In genomic region chr9:22084667-22085021, GRCm38 (mm10) we compare ENCODE assay signal across 8 mouse cellular contexts. TPM values are rescaled to one million over a fixed set of nuclear protein-coding genes. Genes with fewer than 3 reads are reported as not detected.
DNase-seq lines count a peak whose midpoint lies in the region; ATAC-seq and TF ChIP-seq lines count a peak whose summit lies in the region.

No protein-coding gene starts in this region.

- DNase-seq in heart, postnatal 36 days: no peak
- no peak for DNase-seq in MEL (ENCODE audit: low read depth, low spot score)
- no peak for DNase-seq in right cerebral cortex, postnatal 14 days
- no peak for DNase-seq in urinary bladder, postnatal 14 days (ENCODE audit: low spot score)
- DNase-seq in left cerebral cortex, adult 11 months (ENCODE audit: low spot score): no peak

- no peak for TF ChIP-seq POLR2A in MEL (IDR thresholded peaks at IDR 0.05; ENCODE audit: control insufficient read depth in 1 of 2, insufficient read depth in 1 of 2, low read depth in 1 of 2, low read length in 2 of 2, poor library complexity in 1 of 2)

- intact Hi-C loops in heart, postnatal 36 days (cut with DNase I): loop anchor here (2.0 to 10.0 kb wide), 3 partner anchors 14 to 140 kb away; partner anchors contain the start of genes Elof1, Gm49318, Zfp653 and Zfp809

- H3K9ac ChIP-seq in heart, embryonic 16.5 days (ENCODE audit: low read length): peak overlapping the region; percentile 86
- H3K9ac ChIP-seq in MEL (ENCODE audit: control insufficient read depth, low read depth, low read length, poor library complexity, severe bottlenecking): peak overlapping the region; percentile 71
- H3K9ac ChIP-seq in hindbrain, embryonic 12.5 days: peak overlapping the region; percentile 80
- H3K9ac ChIP-seq in midbrain, embryonic 12.5 days (replicated peaks): peak overlapping the region; percentile 70

- TF ChIP-seq EP300 in MEL (IDR thresholded peaks at IDR 0.05; ENCODE audit: low read depth in 1 of 2, low read length in 2 of 2): 0 out of 4 replicates have a peak, but pooled peaks of 1 of the 2 experiments have one; percentile 32

- peak overlapping the region; percentile 85 for H3K4me3 ChIP-seq in heart, embryonic 16.5 days (ENCODE audit: low read length)
- H3K4me3 ChIP-seq in MEL (ENCODE audit: control insufficient read depth in 1 of 2, insufficient read depth in 1 of 2, low read depth in 2 of 2, low read length in 2 of 2): peak overlapping the region; percentile 73 to 79
- H3K4me3 ChIP-seq in hindbrain, embryonic 12.5 days: peak overlapping the region; percentile 81
- H3K4me3 ChIP-seq in midbrain, embryonic 12.5 days: peak overlapping the region; percentile 73

- TF ChIP-seq CTCF in MEL (IDR thresholded peaks at IDR 0.05 in 2 of 3, conservative IDR thresholded peaks at IDR 0.05 in 1 of 3; ENCODE audit: control insufficient read depth in 1 of 3, insufficient read depth in 1 of 3, low read depth in 2 of 3, low read length in 3 of 3, poor library complexity in 1 of 3, severe bottlenecking in 1 of 3): no peak

- TF ChIP-seq RAD21 in MEL (IDR thresholded peaks at IDR 0.05; ENCODE audit: low read depth, low read length): no peak

- peaks cover 10% of the 10 kb centered on the region for H3K79me2 ChIP-seq in MEL (ENCODE audit: control insufficient read depth, insufficient read depth, low read length, poor library complexity)

- no peaks in the 10 kb centered on the region for H3K27me3 ChIP-seq in heart, embryonic 16.5 days (ENCODE audit: control insufficient read depth, insufficient read depth, low read length)
- no peaks in the 10 kb centered on the region for H3K27me3 ChIP-seq in MEL (ENCODE audit: control insufficient read depth in 1 of 2, insufficient read depth in 2 of 2, low read length in 2 of 2)
- no peaks in the 10 kb centered on the region for H3K27me3 ChIP-seq in hindbrain, embryonic 12.5 days
- H3K27me3 ChIP-seq in midbrain, embryonic 12.5 days: no peaks in the 10 kb centered on the region

- H3K9me3 ChIP-seq in heart, embryonic 16.5 days (replicated peaks; ENCODE audit: control insufficient read depth, low read length): no peaks in the 10 kb centered on the region
- no peaks in the 10 kb centered on the region for H3K9me3 ChIP-seq in MEL (replicated peaks; ENCODE audit: insufficient read depth, low read length)
- H3K9me3 ChIP-seq in hindbrain, embryonic 12.5 days (replicated peaks): no peaks in the 10 kb centered on the region
- H3K9me3 ChIP-seq in midbrain, embryonic 12.5 days: no peaks in the 10 kb centered on the region

- H3K4me2 ChIP-seq in heart, embryonic 16.5 days (ENCODE audit: low read depth, low read length): peak overlapping the region; percentile 83
- H3K4me2 ChIP-seq in hindbrain, embryonic 12.5 days (replicated peaks): peak overlapping the region; percentile 61
- peak overlapping the region; percentile 81 for H3K4me2 ChIP-seq in midbrain, embryonic 12.5 days (replicated peaks)

- H3K4me1 ChIP-seq in heart, embryonic 16.5 days (ENCODE audit: control insufficient read depth, insufficient read depth, low read length): peaks cover 7% of the 10 kb centered on the region
- peaks cover 6 to 11% of the 10 kb centered on the region in 2 experiments for H3K4me1 ChIP-seq in MEL (ENCODE audit: control insufficient read depth in 1 of 2, insufficient read depth in 2 of 2, low read length in 2 of 2)
- peaks cover 7% of the 10 kb centered on the region for H3K4me1 ChIP-seq in hindbrain, embryonic 12.5 days
- peaks cover 15% of the 10 kb centered on the region for H3K4me1 ChIP-seq in midbrain, embryonic 12.5 days

- WGBS in heart, embryonic 16.5 days: 27% methylated on average over 4 of the region's 4 CpGs
- 37% methylated on average over 4 of the region's 4 CpGs for WGBS in hindbrain, embryonic 12.5 days
- WGBS in midbrain, embryonic 12.5 days: 35% methylated on average over 4 of the region's 4 CpGs

- no peak for ATAC-seq in heart, embryonic 16.5 days (replicated peaks; ENCODE audit: extremely low read depth, insufficient read depth, low FRiP score)
- no peak for ATAC-seq in hindbrain, embryonic 12.5 days (ENCODE audit: low FRiP score)
- no peak for ATAC-seq in midbrain, embryonic 12.5 days (ENCODE audit: low FRiP score, low read depth)

- peaks cover 5% of the 10 kb centered on the region; the same call in 1 of the 2 replicates for H3K36me3 ChIP-seq in heart, embryonic 16.5 days (ENCODE audit: control insufficient read depth, insufficient read depth)
- H3K36me3 ChIP-seq in MEL (ENCODE audit: control insufficient read depth in 1 of 2, insufficient read depth in 2 of 2, low read length in 2 of 2): peaks cover 0 to 9% of the 10 kb centered on the region in 2 experiments; a peak in 3 of 4 replicates
- peaks cover 14% of the 10 kb centered on the region for H3K36me3 ChIP-seq in hindbrain, embryonic 12.5 days
- 0 out of 2 replicates have a peak, but pooled peaks cover 4% of the 10 kb centered on the region for H3K36me3 ChIP-seq in midbrain, embryonic 12.5 days

- peak overlapping the region; percentile 66 for H3K27ac ChIP-seq in heart, embryonic 16.5 days (ENCODE audit: low read length)
- no peak overlapping the region for H3K27ac ChIP-seq in MEL (ENCODE audit: control insufficient read depth, low read depth, low read length)
- H3K27ac ChIP-seq in hindbrain, embryonic 12.5 days: no peak overlapping the region
- no peak overlapping the region for H3K27ac ChIP-seq in midbrain, embryonic 12.5 days (replicated peaks)

TF ChIP-seq in MEL, 35 proteins besides CTCF, POLR2A, EP300 and RAD21 (continues in another document):
- TF ChIP-seq UBTF (IDR thresholded peaks at IDR 0.05; ENCODE audit: borderline replicate concordance, insufficient read depth, low read depth, low read length): no peak
- no peak for TF ChIP-seq MEF2A (IDR thresholded peaks at IDR 0.05; ENCODE audit: extremely low read depth, insufficient replicate concordance, low read depth, low read length, poor library complexity, severe bottlenecking)
- no peak for TF ChIP-seq CHD1 (IDR thresholded peaks at IDR 0.05; ENCODE audit: low read depth, low read length)
- TF ChIP-seq MYB (IDR thresholded peaks at IDR 0.05; ENCODE audit: low read depth, low read length): no peak
- TF ChIP-seq JUND (IDR thresholded peaks at IDR 0.05; ENCODE audit: low read depth, low read length): no peak
- no peak for TF ChIP-seq CHD2 (IDR thresholded peaks at IDR 0.05; ENCODE audit: low read length)
- 0 out of 2 replicates have a peak, but pooled peaks have one; percentile 4 for TF ChIP-seq ZNF384 (IDR thresholded peaks at IDR 0.05; ENCODE audit: low read depth, low read length)
- no peak for TF ChIP-seq HCFC1 (IDR thresholded peaks at IDR 0.05; ENCODE audit: low read depth, low read length)
- no peak for TF ChIP-seq MYC (IDR thresholded peaks at IDR 0.05; ENCODE audit: low read depth, low read length)
- no peak for TF ChIP-seq TBP (IDR thresholded peaks at IDR 0.05; ENCODE audit: low read depth, low read length)
- TF ChIP-seq TAL1 (IDR thresholded peaks at IDR 0.05; ENCODE audit: low read length): no peak
- TF ChIP-seq MAX (IDR thresholded peaks at IDR 0.05; ENCODE audit: low read length): no peak

RNA-seq across cellular contexts. Expression of gene Ecsit, which starts 0.6 kb away (rescaled TPM):
- polyA plus RNA-seq in heart, embryonic 16.5 days (2015; fragmentation: Nextera tagmentation; extraction: Ambion mirVana): 68.8 and 73.1 TPM in 2 replicates
- 100 to 1,000 TPM; 103 to 106 TPM for total RNA-seq in heart, postnatal 36 days (2021)
- 167 and 183 TPM in 2 replicates for total RNA-seq in MEL (2012; rRNA removed)
- polyA plus RNA-seq in MEL (2012; ENCODE audit: insufficient read depth in 1 of 2, insufficient read length in 2 of 2, low read depth in 1 of 2, low replicate concordance in 2 of 2, missing spikeins in 1 of 2): 100 to 1,000 TPM in 1 of 2 experiments, 10 to 100 TPM in 1; 87.6 to 211 TPM
- 37.1 and 40.0 TPM in 2 replicates for polyA plus RNA-seq in hindbrain, embryonic 12.5 days (2016; fragmentation: Nextera tagmentation; extraction: Ambion mirVana)
- polyA plus RNA-seq in midbrain, embryonic 12.5 days (2016; fragmentation: Nextera tagmentation; extraction: Ambion mirVana): 35.6 and 40.7 TPM in 2 replicates

RNA-seq across cellular contexts. Expression of gene Zfp653, which starts 13.5 kb away (rescaled TPM):
- 10.4 and 10.7 TPM in 2 replicates for polyA plus RNA-seq in heart, embryonic 16.5 days (2015; fragmentation: Nextera tagmentation; extraction: Ambion mirVana)
- 1 to 10 TPM; 4.4 to 5.2 TPM for total RNA-seq in heart, postnatal 36 days (2021)
- total RNA-seq in MEL (2012; rRNA removed): 16.7 and 19.2 TPM in 2 replicates
- 10 to 100 TPM in 1 of 2 experiments, not detected in 1; 40.4 TPM for polyA plus RNA-seq in MEL (2012; ENCODE audit: insufficient read depth in 1 of 2, insufficient read length in 2 of 2, low read depth in 1 of 2, low replicate concordance in 2 of 2, missing spikeins in 1 of 2)
- 16.4 and 20.4 TPM in 2 replicates for polyA plus RNA-seq in hindbrain, embryonic 12.5 days (2016; fragmentation: Nextera tagmentation; extraction: Ambion mirVana)
- polyA plus RNA-seq in midbrain, embryonic 12.5 days (2016; fragmentation: Nextera tagmentation; extraction: Ambion mirVana): 19.0 and 21.2 TPM in 2 replicates

RNA-seq across cellular contexts. Expression of gene Gm49318, which starts 13.6 kb away (rescaled TPM):
- not detected in 2 replicates for polyA plus RNA-seq in heart, embryonic 16.5 days (2015; fragmentation: Nextera tagmentation; extraction: Ambion mirVana)
- total RNA-seq in heart, postnatal 36 days (2021): not detected
- not detected in 2 replicates for total RNA-seq in MEL (2012; rRNA removed)
- polyA plus RNA-seq in MEL (2012; ENCODE audit: insufficient read depth in 1 of 2, insufficient read length in 2 of 2, low read depth in 1 of 2, low replicate concordance in 2 of 2, missing spikeins in 1 of 2): not detected
- polyA plus RNA-seq in hindbrain, embryonic 12.5 days (2016; fragmentation: Nextera tagmentation; extraction: Ambion mirVana): not detected in 2 replicates
- polyA plus RNA-seq in midbrain, embryonic 12.5 days (2016; fragmentation: Nextera tagmentation; extraction: Ambion mirVana): not detected in 2 replicates

RNA-seq across cellular contexts. Expression of gene Cnn1, which starts 14.4 kb away (rescaled TPM):
- polyA plus RNA-seq in heart, embryonic 16.5 days (2015; fragmentation: Nextera tagmentation; extraction: Ambion mirVana): 140 and 164 TPM in 2 replicates
- 1 to 10 TPM; 7.3 to 8.8 TPM for total RNA-seq in heart, postnatal 36 days (2021)
- 0.10 and 0.19 TPM in 2 replicates for total RNA-seq in MEL (2012; rRNA removed)
- under 1 TPM in 1 of 2 experiments, not detected in 1; 0.06 TPM for polyA plus RNA-seq in MEL (2012; ENCODE audit: insufficient read depth in 1 of 2, insufficient read length in 2 of 2, low read depth in 1 of 2, low replicate concordance in 2 of 2, missing spikeins in 1 of 2)
- polyA plus RNA-seq in hindbrain, embryonic 12.5 days (2016; fragmentation: Nextera tagmentation; extraction: Ambion mirVana): 1.9 and 3.1 TPM in 2 replicates
- polyA plus RNA-seq in midbrain, embryonic 12.5 days (2016; fragmentation: Nextera tagmentation; extraction: Ambion mirVana): 6.7 TPM in 2 replicates

RNA-seq across cellular contexts. Expression of gene Elof1, which starts 32.3 kb away (rescaled TPM):
- 111 and 117 TPM in 2 replicates for polyA plus RNA-seq in heart, embryonic 16.5 days (2015; fragmentation: Nextera tagmentation; extraction: Ambion mirVana)
- 10 to 100 TPM; 37.1 to 37.8 TPM for total RNA-seq in heart, postnatal 36 days (2021)
- total RNA-seq in MEL (2012; rRNA removed): 390 and 421 TPM in 2 replicates
- 100 to 1,000 TPM in 1 of 2 experiments, not detected in 1; 505 TPM for polyA plus RNA-seq in MEL (2012; ENCODE audit: insufficient read depth in 1 of 2, insufficient read length in 2 of 2, low read depth in 1 of 2, low replicate concordance in 2 of 2, missing spikeins in 1 of 2)
- 161 and 177 TPM in 2 replicates for polyA plus RNA-seq in hindbrain, embryonic 12.5 days (2016; fragmentation: Nextera tagmentation; extraction: Ambion mirVana)
- polyA plus RNA-seq in midbrain, embryonic 12.5 days (2016; fragmentation: Nextera tagmentation; extraction: Ambion mirVana): 178 and 187 TPM in 2 replicates
